Mouse (Mus musculus) hindbrain, embryonic 12.5 days (tissue): ENCODE results near the gene Trdn. TPM values are rescaled to one million over a fixed set of nuclear protein-coding genes. Genes with fewer than 3 reads are reported as not detected.

Source experiments
- ATAC-seq: fragments of 200-750 bp; cut with Nextera tagmentation; 2 replicates; pipeline ENCODE4 v1.8.0; 2017; ENCODE audit warnings: moderate TSS enrichment; ENCODE audit not compliant: low FRiP score
- H3K27ac ChIP-seq: fragments of 300-500 bp; sonication (generic); 2 replicates; pipeline ENCODE4 v1.5.1; 2016; ENCODE audit warnings: mild to moderate bottlenecking
- H3K27me3 ChIP-seq: fragments of 300-500 bp; sonication (generic); 2 replicates; pipeline ENCODE4 v1.6.1; 2016; ENCODE audit warnings: mild to moderate bottlenecking
- H3K36me3 ChIP-seq: fragments of 300-500 bp; sonication (generic); 2 replicates; pipeline ENCODE4 v1.6.1; 2016; ENCODE audit warnings: mild to moderate bottlenecking
- H3K4me1 ChIP-seq: fragments of 300-500 bp; sonication (generic); 2 replicates; pipeline ENCODE4 v1.6.1; 2016
- H3K4me2 ChIP-seq: fragments of 300-500 bp; sonication (generic); replicated peaks from 2 replicates; pipeline ENCODE4 v1.6.1; 2016; ENCODE audit warnings: mild to moderate bottlenecking
- H3K4me3 ChIP-seq: fragments of 300-500 bp; sonication (generic); 2 replicates; pipeline ENCODE4 v1.5.1; 2016; ENCODE audit warnings: mild to moderate bottlenecking
- H3K9ac ChIP-seq: fragments of 300-500 bp; sonication (generic); 2 replicates; pipeline ENCODE4 v1.6.1; 2016; ENCODE audit warnings: mild to moderate bottlenecking, moderate library complexity
- H3K9me3 ChIP-seq: fragments of 300-500 bp; sonication (generic); replicated peaks from 2 replicates; pipeline ENCODE4 v1.6.1; 2016; ENCODE audit warnings: mild to moderate bottlenecking
- WGBS: fragments of 180-500 bp; shearing (Covaris S2); methylation state at CpG from one replicate; pipeline ENCODE4 v1.1.7; 2016; 5-methylcytosine and 5-hydroxymethylcytosine counted together
- polyA plus RNA-seq: library from polyadenylated mRNA; unstranded; fragments of >200 nt; fragmentation: Nextera tagmentation; extraction: Ambion mirVana; gene quantifications from 2 replicates; pipeline ENCODE4 v1.2.1, GENCODE M21; 2016

Trdn gene
- 0.75 and 1.4 TPM in 2 replicates for polyA plus RNA-seq

GRCm38 (mm10) chr10:33080254-33080653 lies at the start of gene Trdn:
TSS of gene Trdn (plus strand) at chr10:33080554.
- Histone ChIP-seq H3K4me2 (no peak within 1 kb of the TSS), H3K9me3 (no peaks in the 10 kb centered on the region), H3K27ac (no peak within 1 kb of the TSS), H3K4me3 (no peak within 1 kb of the TSS), H3K9ac (no peak within 1 kb of the TSS), H3K4me1 (no peaks in the 10 kb centered on the region), H3K27me3 (no peaks in the 10 kb centered on the region), H3K36me3 (no peaks in the 10 kb centered on the region)
- WGBS = 80% methylated on average over 1 of the region's 1 CpGs
- ATAC-seq = no peak

- Histone ChIP-seq H3K4me1 (no peaks in the 10 kb centered on the region), H3K4me3 (no peak overlapping the region), H3K4me2 (no peak overlapping the region), H3K9me3 (no peaks in the 10 kb centered on the region), H3K36me3 (no peaks in the 10 kb centered on the region), H3K27ac (no peak overlapping the region), H3K27me3 (no peaks in the 10 kb centered on the region), H3K9ac (no peak overlapping the region)
- ATAC-seq = no peak
- WGBS = 88% methylated on average over 1 of the region's 1 CpGs
Observed at GRCm38 (mm10) chr10:33060771-33061170, 19.6 kb upstream of the Trdn start.

GRCm38 (mm10) chr10:33065566-33065965 lies 14.8 kb upstream of the Trdn start:
- Histone ChIP-seq H3K4me1 (no peaks in the 10 kb centered on the region), H3K9ac (no peak overlapping the region), H3K27me3 (no peaks in the 10 kb centered on the region), H3K4me2 (no peak overlapping the region), H3K27ac (no peak overlapping the region), H3K9me3 (no peaks in the 10 kb centered on the region), H3K4me3 (no peak overlapping the region), H3K36me3 (no peaks in the 10 kb centered on the region)
- WGBS = 86% methylated on average over 1 of the region's 1 CpGs
- ATAC-seq = no peak

GRCm38 (mm10) chr10:33073126-33073525 lies 7.2 kb upstream of the Trdn start:
- H3K36me3 ChIP-seq = no peaks in the 10 kb centered on the region
- 70% methylated on average over 3 of the region's 3 CpGs for WGBS
- H3K27ac ChIP-seq = no peak overlapping the region
- no peak overlapping the region for H3K4me2 ChIP-seq
- no peak overlapping the region for H3K9ac ChIP-seq
- no peak for ATAC-seq
- H3K4me3 ChIP-seq = no peak overlapping the region
- H3K27me3 ChIP-seq = no peaks in the 10 kb centered on the region
- no peaks in the 10 kb centered on the region for H3K4me1 ChIP-seq
- no peaks in the 10 kb centered on the region for H3K9me3 ChIP-seq

GRCm38 (mm10) chr10:33082151-33082844 lies 1.9 kb downstream of the Trdn start:
- Histone ChIP-seq H3K4me3 (no peak overlapping the region), H3K4me2 (no peak overlapping the region), H3K9ac (no peak overlapping the region), H3K4me1 (no peaks in the 10 kb centered on the region), H3K9me3 (no peaks in the 10 kb centered on the region), H3K27ac (no peak overlapping the region), H3K36me3 (no peaks in the 10 kb centered on the region), H3K27me3 (no peaks in the 10 kb centered on the region)
- 64% methylated on average over 2 of the region's 2 CpGs for WGBS
- no peak for ATAC-seq

GRCm38 (mm10) chr10:33082961-33083626 lies 2.7 kb downstream of the Trdn start:
- Histone ChIP-seq H3K9me3 (no peaks in the 10 kb centered on the region), H3K36me3 (no peaks in the 10 kb centered on the region), H3K4me1 (no peaks in the 10 kb centered on the region), H3K27ac (no peak overlapping the region), H3K27me3 (no peaks in the 10 kb centered on the region), H3K4me2 (no peak overlapping the region), H3K9ac (no peak overlapping the region), H3K4me3 (no peak overlapping the region)
- no peak for ATAC-seq
- 97% methylated on average over 1 of the region's 1 CpGs for WGBS

GRCm38 (mm10) chr10:33083627-33084158 lies 3.3 kb downstream of the Trdn start:
- no peak overlapping the region for H3K27ac ChIP-seq
- H3K9ac ChIP-seq = no peak overlapping the region
- H3K4me3 ChIP-seq = no peak overlapping the region
- H3K9me3 ChIP-seq = no peaks in the 10 kb centered on the region
- no peaks in the 10 kb centered on the region for H3K4me1 ChIP-seq
- WGBS = 78% methylated on average over 5 of the region's 5 CpGs
- no peaks in the 10 kb centered on the region for H3K36me3 ChIP-seq
- H3K27me3 ChIP-seq = no peaks in the 10 kb centered on the region
- ATAC-seq = no peak
- no peak overlapping the region for H3K4me2 ChIP-seq

GRCm38 (mm10) chr10:33088403-33088802 lies 8.0 kb downstream of the Trdn start:
- Histone ChIP-seq H3K4me2 (no peak overlapping the region), H3K27me3 (no peaks in the 10 kb centered on the region), H3K36me3 (no peaks in the 10 kb centered on the region), H3K4me1 (no peaks in the 10 kb centered on the region), H3K4me3 (no peak overlapping the region), H3K9ac (no peak overlapping the region), H3K9me3 (no peaks in the 10 kb centered on the region), H3K27ac (no peak overlapping the region)
- ATAC-seq = no peak

GRCm38 (mm10) chr10:33092400-33092799 lies 12.0 kb downstream of the Trdn start:
- Histone ChIP-seq H3K4me1 (no peaks in the 10 kb centered on the region), H3K4me2 (no peak overlapping the region), H3K36me3 (no peaks in the 10 kb centered on the region), H3K4me3 (no peak overlapping the region), H3K9me3 (no peaks in the 10 kb centered on the region), H3K27me3 (no peaks in the 10 kb centered on the region), H3K27ac (no peak overlapping the region), H3K9ac (no peak overlapping the region)
- 74% methylated on average over 1 of the region's 1 CpGs for WGBS
- ATAC-seq = no peak

- no peaks in the 10 kb centered on the region for H3K36me3 ChIP-seq
- H3K4me3 ChIP-seq = no peak overlapping the region
- H3K4me2 ChIP-seq = no peak overlapping the region
- no peak for ATAC-seq
- no peaks in the 10 kb centered on the region for H3K27me3 ChIP-seq
- no peak overlapping the region for H3K27ac ChIP-seq
- no peaks in the 10 kb centered on the region for H3K9me3 ChIP-seq
- no peaks in the 10 kb centered on the region for H3K4me1 ChIP-seq
- no peak overlapping the region for H3K9ac ChIP-seq
Observed at GRCm38 (mm10) chr10:33107942-33108341, 27.6 kb downstream of the Trdn start.

GRCm38 (mm10) chr10:33123028-33123427 lies 42.7 kb downstream of the Trdn start:
- Histone ChIP-seq H3K4me3 (no peak overlapping the region), H3K27me3 (no peaks in the 10 kb centered on the region), H3K4me2 (no peak overlapping the region), H3K9me3 (no peaks in the 10 kb centered on the region), H3K36me3 (no peaks in the 10 kb centered on the region), H3K27ac (no peak overlapping the region), H3K4me1 (no peaks in the 10 kb centered on the region), H3K9ac (no peak overlapping the region)
- ATAC-seq = no peak

- Histone ChIP-seq H3K4me1 (no peaks in the 10 kb centered on the region), H3K4me3 (no peak overlapping the region), H3K27me3 (no peaks in the 10 kb centered on the region), H3K4me2 (no peak overlapping the region), H3K27ac (no peak overlapping the region), H3K9me3 (no peaks in the 10 kb centered on the region), H3K36me3 (no peaks in the 10 kb centered on the region), H3K9ac (no peak overlapping the region)
- ATAC-seq = no peak
- 85% methylated on average over 1 of the region's 1 CpGs for WGBS
Observed at GRCm38 (mm10) chr10:33144911-33145310, 64.6 kb downstream of the Trdn start.
